Mouse (Mus musculus) liver, embryonic 11.5 days (tissue): Measurements from ENCODE around the gene Polr1d. TPM values are rescaled to one million over a fixed set of nuclear protein-coding genes. Genes with fewer than 3 reads are reported as not detected.

Experiments
- ATAC-seq: fragments of 200-750 bp; cut with Nextera tagmentation; replicated peaks from 2 replicates; pipeline ENCODE4 v1.8.0; 2017; ENCODE audit warnings: moderate number of reproducible peaks, mild to moderate bottlenecking, moderate TSS enrichment, moderate library complexity; ENCODE audit not compliant: low FRiP score
- DNase-seq: peaks from one replicate; pipeline ENCODE4 v3.0.0-alpha.2; 2017; ENCODE audit warnings: low spot score
- H3K27ac ChIP-seq: fragments of 300-500 bp; sonication (generic); 2 replicates; pipeline ENCODE4 v1.5.1; 2014; ENCODE audit warnings: mild to moderate bottlenecking, low read depth, low read length, control low read depth
- H3K27me3 ChIP-seq: fragments of 300-500 bp; sonication (generic); replicated peaks from 2 replicates; pipeline ENCODE4 v1.6.1; 2014; ENCODE audit warnings: low read length, mixed read lengths; ENCODE audit not compliant: control insufficient read depth, insufficient read depth
- H3K36me3 ChIP-seq: fragments of 300-500 bp; sonication (generic); 2 replicates; pipeline ENCODE4 v1.6.1; 2014; ENCODE audit warnings: mild to moderate bottlenecking, low read length, moderate library complexity, mixed read lengths; ENCODE audit not compliant: control insufficient read depth, insufficient read depth
- H3K4me1 ChIP-seq: fragments of 300-500 bp; sonication (generic); replicated peaks from 2 replicates; pipeline ENCODE4 v1.6.1; 2014; ENCODE audit warnings: low read length, mixed read lengths; ENCODE audit not compliant: control insufficient read depth, insufficient read depth
- H3K4me2 ChIP-seq: fragments of 300-500 bp; sonication (generic); 2 replicates; pipeline ENCODE4 v1.6.1; 2014; ENCODE audit warnings: mild to moderate bottlenecking, control low read depth, moderate library complexity
- H3K4me3 ChIP-seq: fragments of 300-500 bp; sonication (generic); 2 replicates; pipeline ENCODE4 v1.5.1; 2014; ENCODE audit warnings: low read depth, low read length, control low read depth
- H3K9ac ChIP-seq: fragments of 300-500 bp; sonication (generic); 2 replicates; pipeline ENCODE4 v1.6.1; 2014; ENCODE audit warnings: low read depth, low read length, control low read depth
- H3K9me3 ChIP-seq: fragments of 300-500 bp; sonication (generic); 2 replicates; pipeline ENCODE4 v1.6.1; 2016; ENCODE audit warnings: low read length, inconsistent platforms, mixed read lengths; ENCODE audit not compliant: control insufficient read depth
- WGBS: fragments of 180-500 bp; shearing (Covaris S2); extraction: QIAGEN DNeasy Blood & Tissue Kit; methylation state at CpG from one replicate; pipeline ENCODE4 v1.1.7; 2014; 5-methylcytosine and 5-hydroxymethylcytosine counted together
- polyA plus RNA-seq: library from polyadenylated mRNA; unstranded; fragments of >200 nt; fragmentation: Nextera tagmentation; extraction: Ambion mirVana; gene quantifications from 2 replicates; pipeline ENCODE4 v1.2.1, GENCODE M21; 2014

Polr1d gene
- polyA plus RNA-seq, 1 experiment from 2014 or later, result 180 TPM

GRCm38 (mm10) chr5:147114738-147115137 is 37.9 kb downstream of the Polr1d start:
- H3K27ac ChIP-seq, result no peak overlapping the region
- no peaks in the 10 kb centered on the region for H3K4me1 ChIP-seq
- H3K9ac ChIP-seq, result no peak overlapping the region
- H3K36me3 ChIP-seq, result peaks cover 24% of the 10 kb centered on the region
- ATAC-seq, result no peak
- H3K27me3 ChIP-seq, result no peaks in the 10 kb centered on the region
- H3K9me3 ChIP-seq, result peaks cover 10% of the 10 kb centered on the region; the same call in 1 of the 2 replicates
- DNase-seq, result no peak
- no peak overlapping the region for H3K4me2 ChIP-seq
- no peak overlapping the region for H3K4me3 ChIP-seq
- 79% methylated on average over 7 of the region's 7 CpGs for WGBS

GRCm38 (mm10) chr5:147115631-147116030 is 38.8 kb downstream of the Polr1d start:
- ATAC-seq, result no peak
- peaks cover 17% of the 10 kb centered on the region for H3K36me3 ChIP-seq
- peaks cover 10% of the 10 kb centered on the region; the same call in 1 of the 2 replicates for H3K9me3 ChIP-seq
- H3K27ac ChIP-seq, result no peak overlapping the region
- DNase-seq, result no peak
- H3K4me3 ChIP-seq, result no peak overlapping the region
- WGBS, result 89% methylated on average over 4 of the region's 4 CpGs
- no peaks in the 10 kb centered on the region for H3K4me1 ChIP-seq
- H3K27me3 ChIP-seq, result no peaks in the 10 kb centered on the region
- H3K4me2 ChIP-seq, result no peak overlapping the region
- no peak overlapping the region for H3K9ac ChIP-seq

- Histone ChIP-seq H3K27ac (no peak overlapping the region), H3K36me3 (peaks cover 7% of the 10 kb centered on the region), H3K9me3 (peaks cover 5% of the 10 kb centered on the region; the same call in 1 of the 2 replicates), H3K27me3 (no peaks in the 10 kb centered on the region), H3K4me2 (no peak overlapping the region), H3K4me3 (no peak overlapping the region), H3K4me1 (no peaks in the 10 kb centered on the region), H3K9ac (no peak overlapping the region)
- 30% methylated on average over 6 of the region's 6 CpGs for WGBS
- ATAC-seq, result no peak
- DNase-seq, result no peak
Observed at GRCm38 (mm10) chr5:147117027-147117426, 40.2 kb downstream of the Polr1d start.

- Histone ChIP-seq H3K27me3 (no peaks in the 10 kb centered on the region), H3K36me3 (no peaks in the 10 kb centered on the region), H3K4me3 (no peak overlapping the region), H3K9ac (no peak overlapping the region), H3K27ac (no peak overlapping the region), H3K4me2 (no peak overlapping the region), H3K4me1 (no peaks in the 10 kb centered on the region), H3K9me3 (no peaks in the 10 kb centered on the region)
- 91% methylated on average over 4 of the region's 4 CpGs for WGBS
- DNase-seq (no peak), ATAC-seq (no peak)
Observed at GRCm38 (mm10) chr5:147121146-147121545, 44.3 kb downstream of the Polr1d start.

- Histone ChIP-seq H3K36me3 (no peaks in the 10 kb centered on the region), H3K9ac (no peak overlapping the region), H3K9me3 (no peaks in the 10 kb centered on the region), H3K27ac (no peak overlapping the region), H3K4me3 (no peak overlapping the region), H3K4me2 (no peak overlapping the region), H3K4me1 (no peaks in the 10 kb centered on the region), H3K27me3 (no peaks in the 10 kb centered on the region)
- ATAC-seq, result no peak
- 68% methylated on average over 9 of the region's 9 CpGs for WGBS
- no peak for DNase-seq
Observed at GRCm38 (mm10) chr5:147124794-147125193, 47.9 kb downstream of the Polr1d start.

DNA sequence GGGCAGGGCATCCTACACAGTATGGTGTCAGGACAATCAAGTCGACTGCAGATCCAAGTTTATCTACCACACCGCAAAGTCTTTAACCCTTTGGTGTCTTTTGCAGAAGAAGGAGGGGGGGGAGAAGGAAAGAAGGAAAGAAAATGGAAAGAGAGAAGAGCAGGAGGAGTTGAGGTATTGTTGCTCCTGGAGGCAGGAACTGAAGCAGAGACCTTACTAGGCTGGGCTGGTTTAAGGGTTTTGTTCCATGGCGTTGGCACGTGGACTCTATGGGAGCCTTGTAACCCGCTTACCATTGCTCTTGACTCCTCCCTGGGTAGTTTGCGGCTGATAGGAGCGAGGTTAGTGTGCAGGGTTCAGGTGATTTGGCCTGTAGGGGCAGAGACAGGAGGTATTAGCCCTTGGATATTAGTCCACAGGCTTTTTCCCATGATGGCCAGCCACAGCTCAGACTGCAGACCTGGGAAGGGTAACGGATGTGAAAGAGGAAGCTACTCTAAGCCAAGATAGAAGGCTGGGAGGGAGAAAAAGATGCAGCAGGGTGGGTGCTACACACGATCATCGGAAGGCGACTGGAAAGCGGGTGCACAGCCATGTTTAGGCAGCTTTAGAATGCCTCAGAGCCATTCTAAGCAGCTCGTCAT is 48.8 kb downstream of the Polr1d start:
- H3K4me2 ChIP-seq, result no peak overlapping the region
- H3K27ac ChIP-seq, result no peak overlapping the region
- H3K9ac ChIP-seq, result no peak overlapping the region
- no peak for DNase-seq
- WGBS, result 85% methylated on average over 13 of the region's 13 CpGs
- no peaks in the 10 kb centered on the region for H3K9me3 ChIP-seq
- H3K36me3 ChIP-seq, result no peaks in the 10 kb centered on the region
- no peak overlapping the region for H3K4me3 ChIP-seq
- H3K27me3 ChIP-seq, result no peaks in the 10 kb centered on the region
- ATAC-seq, result no peak
- H3K4me1 ChIP-seq, result no peaks in the 10 kb centered on the region

DNA sequence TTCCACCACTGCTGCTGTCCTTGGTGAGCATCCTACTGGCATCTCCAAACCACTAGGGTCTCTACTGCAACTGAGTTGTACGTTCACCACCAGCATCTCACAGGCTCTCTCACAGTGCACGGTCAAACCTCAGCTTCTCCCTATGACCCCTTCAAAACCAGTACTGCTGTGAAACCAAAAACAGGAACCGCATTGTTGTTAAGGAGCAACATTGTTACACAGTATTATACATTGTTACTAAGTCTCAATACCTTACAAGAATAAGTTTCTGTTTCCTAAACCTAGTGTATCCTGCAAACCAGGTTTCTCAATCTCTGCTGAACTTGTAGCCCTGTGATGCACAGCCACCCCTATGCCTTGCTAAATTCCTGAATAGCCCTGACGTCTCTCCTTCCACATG is 51.0 kb downstream of the Polr1d start:
- WGBS, result 81% methylated on average over 4 of the region's 4 CpGs
- H3K4me2 ChIP-seq, result no peak overlapping the region
- H3K27ac ChIP-seq, result no peak overlapping the region
- no peaks in the 10 kb centered on the region for H3K36me3 ChIP-seq
- no peaks in the 10 kb centered on the region for H3K9me3 ChIP-seq
- DNase-seq (no peak), ATAC-seq (no peak)
- no peaks in the 10 kb centered on the region for H3K4me1 ChIP-seq
- H3K9ac ChIP-seq, result no peak overlapping the region
- H3K27me3 ChIP-seq, result no peaks in the 10 kb centered on the region
- no peak overlapping the region for H3K4me3 ChIP-seq

DNA sequence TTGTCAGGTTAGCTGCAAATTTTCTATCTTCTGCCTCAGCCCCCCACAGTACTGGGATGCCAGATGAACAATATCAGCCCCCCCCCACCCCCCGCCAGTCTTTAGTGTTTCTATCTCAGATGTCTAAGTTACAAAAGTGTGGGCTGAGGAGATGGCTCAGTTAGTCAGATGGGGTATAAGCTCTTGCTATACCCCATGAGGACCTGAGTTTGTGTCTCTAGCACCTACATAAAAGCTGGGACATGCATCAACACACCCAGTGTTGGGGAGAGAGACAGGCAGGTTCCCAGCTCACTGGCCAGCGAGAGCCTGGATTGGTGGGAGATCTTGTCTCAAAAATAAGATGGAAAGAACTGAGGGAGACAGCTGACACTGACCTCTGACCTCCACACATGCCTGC is 52.6 kb downstream of the Polr1d start:
- H3K36me3 ChIP-seq, result no peaks in the 10 kb centered on the region
- H3K9ac ChIP-seq, result no peak overlapping the region
- H3K4me3 ChIP-seq, result no peak overlapping the region
- H3K27me3 ChIP-seq, result no peaks in the 10 kb centered on the region
- DNase-seq, result no peak
- no peak overlapping the region for H3K27ac ChIP-seq
- no peak overlapping the region for H3K4me2 ChIP-seq
- H3K9me3 ChIP-seq, result 0 out of 2 replicates have a peak, but pooled peaks cover 2% of the 10 kb centered on the region
- ATAC-seq, result no peak
- WGBS, result 71% methylated on average over 2 of the region's 2 CpGs
- no peaks in the 10 kb centered on the region for H3K4me1 ChIP-seq

DNA sequence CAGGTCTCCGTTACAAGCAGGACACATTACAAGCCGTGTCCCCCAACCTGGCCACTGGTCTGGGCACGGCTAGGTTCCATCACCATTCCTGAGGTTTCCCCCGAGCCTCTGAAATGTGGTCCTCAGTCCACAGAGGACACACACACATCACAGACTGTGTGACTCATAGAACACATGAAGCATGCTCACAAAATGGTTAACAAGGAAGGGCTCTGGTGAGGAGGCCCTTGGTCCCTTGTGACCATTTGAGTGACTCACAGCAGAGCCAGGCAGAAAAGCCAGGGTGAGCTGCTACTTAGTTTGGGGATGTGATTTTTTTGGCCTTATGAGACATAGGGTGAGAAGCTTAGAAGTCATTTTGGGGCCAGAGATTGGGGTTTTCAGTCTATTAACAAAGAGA is 55.1 kb downstream of the Polr1d start:
- Histone ChIP-seq H3K9me3 (0 out of 2 replicates have a peak, but pooled peaks cover 2% of the 10 kb centered on the region), H3K9ac (no peak overlapping the region), H3K4me1 (no peaks in the 10 kb centered on the region), H3K4me3 (no peak overlapping the region), H3K27me3 (0 out of 2 replicates have a peak, but pooled peaks cover under 1% of the 10 kb centered on the region), H3K4me2 (no peak overlapping the region), H3K36me3 (no peaks in the 10 kb centered on the region), H3K27ac (no peak overlapping the region)
- WGBS, result 82% methylated on average over 4 of the region's 4 CpGs
- DNase-seq, result no peak
- ATAC-seq, result no peak
